Mouse (Mus musculus) small intestine, adult 2 months (tissue): ENCODE data around the gene Cenpx.

Experiments
- CTCF ChIP-seq: fragments of 200-500 bp; IDR thresholded peaks from 2 replicates; pipeline ENCODE4 v1.5.1; 2012; ENCODE audit warnings: low read depth, mild to moderate bottlenecking, control low read depth, inconsistent platforms, low read length, moderate library complexity, mixed read lengths; ENCODE audit not compliant: insufficient replicate concordance, insufficient read length; ENCODE audit errors: extremely low read depth
- POLR2A ChIP-seq: fragments of 200-500 bp; IDR thresholded peaks from 2 replicates; pipeline ENCODE4 v1.6.1; 2012; ENCODE audit warnings: low read depth, mild to moderate bottlenecking, control low read depth, inconsistent platforms, low read length, moderate library complexity

- no peak for TF ChIP-seq POLR2A
- TF ChIP-seq CTCF, result no peak
Observed at GRCm38 (mm10) chr11:120710672-120711071, 2.9 kb downstream of the Cenpx start.
